Mouse (Mus musculus): ENCODE measurements at regions not wholly inside any gene's neighbourhood (a gene's known extent, or its start where the extent isn't known, plus 50 kb on each side); places are given as distances from the start of the nearest gene placed in this dataset.

- TF ChIP-seq POLR2A (IDR thresholded peaks at IDR 0.05; ENCODE audit: extremely low read depth, insufficient read depth, low read length) (no peak), CTCF (IDR thresholded peaks at IDR 0.05; ENCODE audit: extremely low read depth, insufficient read depth, low read length) (no peak)
Measured at GRCm38 (mm10) chr2:159755541-159756011, 578.4 kb downstream of the Gm826 start.

All from cortical plate, adult 2 months (tissue).